Mouse (Mus musculus) heart, embryonic 13.5 days (tissue): Measurements from ENCODE around the gene Uri1. TPM values are rescaled to one million over a fixed set of nuclear protein-coding genes. Genes with fewer than 3 reads are reported as not detected.

Source experiments
- ATAC-seq: fragments of 200-750 bp; cut with Nextera tagmentation; 2 replicates; pipeline ENCODE4 v1.8.0; 2017; ENCODE audit warnings: moderate TSS enrichment; ENCODE audit not compliant: insufficient number of reproducible peaks, low FRiP score, low TSS enrichment; ENCODE audit errors: extremely low read depth
- H3K27ac ChIP-seq: fragments of 300-500 bp; sonication (generic); replicated peaks from 2 replicates; pipeline ENCODE4 v1.5.1; 2015; ENCODE audit warnings: moderate library complexity, mild to moderate bottlenecking, inconsistent platforms
- H3K27me3 ChIP-seq: fragments of 300-500 bp; sonication (generic); replicated peaks from 2 replicates; pipeline ENCODE4 v1.6.1; 2015; ENCODE audit warnings: mild to moderate bottlenecking, inconsistent platforms
- H3K36me3 ChIP-seq: fragments of 300-500 bp; sonication (generic); 2 replicates; pipeline ENCODE4 v1.6.1; 2015; ENCODE audit warnings: mild to moderate bottlenecking, inconsistent platforms
- H3K4me1 ChIP-seq: fragments of 300-500 bp; sonication (generic); 2 replicates; pipeline ENCODE4 v1.6.1; 2015; ENCODE audit warnings: inconsistent platforms
- H3K4me2 ChIP-seq: fragments of 300-500 bp; sonication (generic); 2 replicates; pipeline ENCODE4 v1.6.1; 2015; ENCODE audit warnings: inconsistent platforms, mild to moderate bottlenecking, moderate library complexity
- H3K4me3 ChIP-seq: fragments of 300-500 bp; sonication (generic); 2 replicates; pipeline ENCODE4 v1.5.1; 2015; ENCODE audit warnings: moderate library complexity, mild to moderate bottlenecking, inconsistent platforms
- H3K9ac ChIP-seq: fragments of 300-500 bp; sonication (generic); 2 replicates; pipeline ENCODE4 v1.6.1; 2015; ENCODE audit warnings: inconsistent platforms, mild to moderate bottlenecking, moderate library complexity
- H3K9me3 ChIP-seq: fragments of 300-500 bp; sonication (generic); 2 replicates; pipeline ENCODE4 v1.6.1; 2016; ENCODE audit warnings: inconsistent platforms
- WGBS: fragments of 180-500 bp; shearing (Covaris S2); methylation state at CpG from one replicate; pipeline ENCODE4 v1.1.7; 2015; ENCODE audit warnings: mixed read lengths; 5-methylcytosine and 5-hydroxymethylcytosine counted together
- polyA plus RNA-seq: library from polyadenylated mRNA; unstranded; fragments of >200 nt; fragmentation: Nextera tagmentation; extraction: Ambion mirVana; gene quantifications from 2 replicates; pipeline ENCODE4 v1.2.1, GENCODE M21; 2015

The Uri1 gene
- polyA plus RNA-seq = 30.1 and 33.9 TPM in 2 replicates

- no peak within 1 kb of the TSS for H3K9ac ChIP-seq
- no peaks in the 10 kb centered on the region for H3K36me3 ChIP-seq
- H3K4me1 ChIP-seq = no peaks in the 10 kb centered on the region
- no peak within 1 kb of the TSS for H3K27ac ChIP-seq
- no peaks in the 10 kb centered on the region for H3K9me3 ChIP-seq
- H3K27me3 ChIP-seq = no peaks in the 10 kb centered on the region
- 77% methylated on average over 8 of the region's 8 CpGs for WGBS
- ATAC-seq = no peak
- no peak within 1 kb of the TSS for H3K4me2 ChIP-seq
- H3K4me3 ChIP-seq = no peak within 1 kb of the TSS
Observed at GRCm38 (mm10) chr7:38023451-38023850, at the start of gene Uri1. TSS of gene Uri1 (minus strand) at chr7:38023551.

DNA sequence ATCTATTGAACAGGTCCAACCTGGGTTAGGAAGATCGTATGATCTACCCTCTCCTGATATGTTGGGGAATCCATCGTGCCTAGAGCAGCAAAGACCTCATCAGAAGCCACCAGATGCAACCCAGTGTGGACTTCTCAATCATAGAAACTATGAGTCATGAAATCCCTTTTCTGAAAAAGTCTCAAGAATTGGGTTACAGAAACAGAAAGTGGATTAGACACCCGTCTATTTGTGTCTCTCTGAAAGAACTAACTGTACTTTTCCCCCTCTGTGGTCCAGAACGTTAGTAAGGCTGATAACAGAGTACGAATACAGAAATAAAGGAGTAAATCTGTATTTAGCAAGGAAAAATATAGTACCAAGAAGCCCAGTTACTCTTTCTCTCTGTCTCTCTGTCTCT lies 47.7 kb upstream of the Uri1 start:
- no peaks in the 10 kb centered on the region for H3K9me3 ChIP-seq
- ATAC-seq = no peak
- H3K4me1 ChIP-seq = no peaks in the 10 kb centered on the region; the same call in 1 of the 2 replicates
- no peak overlapping the region for H3K4me2 ChIP-seq
- no peak overlapping the region for H3K9ac ChIP-seq
- H3K36me3 ChIP-seq = no peaks in the 10 kb centered on the region
- no peak overlapping the region for H3K4me3 ChIP-seq
- peaks cover 29% of the 10 kb centered on the region for H3K27me3 ChIP-seq
- WGBS = 62% methylated on average over 5 of the region's 5 CpGs
- H3K27ac ChIP-seq = no peak overlapping the region

DNA sequence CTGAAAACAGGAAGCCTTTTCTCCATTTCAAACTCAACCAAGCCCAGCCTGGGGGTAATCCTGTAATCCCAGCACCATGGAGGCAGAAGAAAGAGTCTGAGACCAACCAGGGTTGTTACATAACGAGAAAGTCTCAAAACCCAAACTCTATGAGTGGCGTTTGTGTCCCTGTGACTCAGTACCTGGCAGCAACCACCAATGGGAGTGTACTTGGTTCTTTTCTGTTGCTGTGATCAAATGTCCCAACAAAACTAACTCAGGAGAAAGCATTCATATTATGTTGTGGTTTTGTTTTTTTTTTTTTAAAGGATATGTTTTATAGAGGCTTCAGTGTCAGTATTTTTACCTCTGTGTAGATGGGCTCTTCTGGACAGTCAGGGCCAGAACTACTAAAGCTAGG lies 47.3 kb upstream of the Uri1 start:
- H3K27ac ChIP-seq = no peak overlapping the region
- WGBS = 30% methylated on average over 2 of the region's 2 CpGs
- H3K27me3 ChIP-seq = peaks cover 27% of the 10 kb centered on the region
- H3K4me2 ChIP-seq = no peak overlapping the region
- H3K36me3 ChIP-seq = no peaks in the 10 kb centered on the region
- ATAC-seq = no peak
- H3K9ac ChIP-seq = no peak overlapping the region
- H3K4me3 ChIP-seq = no peak overlapping the region
- no peaks in the 10 kb centered on the region for H3K9me3 ChIP-seq
- no peaks in the 10 kb centered on the region; the same call in 1 of the 2 replicates for H3K4me1 ChIP-seq

DNA sequence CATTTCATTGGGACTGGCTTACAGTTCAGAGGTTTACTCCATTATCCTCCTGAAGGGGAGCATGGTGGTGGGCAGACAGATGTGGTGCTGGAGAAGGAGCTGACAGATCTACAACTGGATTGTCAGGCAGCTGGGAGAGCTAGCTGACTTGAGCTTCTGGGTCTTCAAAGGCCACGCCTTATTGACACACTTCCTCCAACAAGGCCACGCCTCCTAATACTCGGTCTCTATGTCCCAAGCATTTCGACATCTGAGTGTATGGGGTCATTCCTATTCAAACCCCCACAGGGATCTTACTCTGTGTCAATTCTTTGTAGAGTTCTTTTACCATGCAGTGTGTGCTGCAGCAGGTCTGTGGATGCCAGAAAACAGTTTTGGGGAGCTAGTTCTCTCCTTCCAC lies 41.1 kb upstream of the Uri1 start:
- H3K9me3 ChIP-seq = no peaks in the 10 kb centered on the region
- H3K9ac ChIP-seq = no peak overlapping the region
- H3K4me3 ChIP-seq = no peak overlapping the region
- H3K27ac ChIP-seq = no peak overlapping the region
- 43% methylated on average over 4 of the region's 4 CpGs for WGBS
- H3K4me1 ChIP-seq = peaks cover 7% of the 10 kb centered on the region
- H3K27me3 ChIP-seq = peaks cover 5% of the 10 kb centered on the region; the same call in 1 of the 2 replicates
- ATAC-seq = no peak
- no peaks in the 10 kb centered on the region for H3K36me3 ChIP-seq
- H3K4me2 ChIP-seq = no peak overlapping the region

DNA sequence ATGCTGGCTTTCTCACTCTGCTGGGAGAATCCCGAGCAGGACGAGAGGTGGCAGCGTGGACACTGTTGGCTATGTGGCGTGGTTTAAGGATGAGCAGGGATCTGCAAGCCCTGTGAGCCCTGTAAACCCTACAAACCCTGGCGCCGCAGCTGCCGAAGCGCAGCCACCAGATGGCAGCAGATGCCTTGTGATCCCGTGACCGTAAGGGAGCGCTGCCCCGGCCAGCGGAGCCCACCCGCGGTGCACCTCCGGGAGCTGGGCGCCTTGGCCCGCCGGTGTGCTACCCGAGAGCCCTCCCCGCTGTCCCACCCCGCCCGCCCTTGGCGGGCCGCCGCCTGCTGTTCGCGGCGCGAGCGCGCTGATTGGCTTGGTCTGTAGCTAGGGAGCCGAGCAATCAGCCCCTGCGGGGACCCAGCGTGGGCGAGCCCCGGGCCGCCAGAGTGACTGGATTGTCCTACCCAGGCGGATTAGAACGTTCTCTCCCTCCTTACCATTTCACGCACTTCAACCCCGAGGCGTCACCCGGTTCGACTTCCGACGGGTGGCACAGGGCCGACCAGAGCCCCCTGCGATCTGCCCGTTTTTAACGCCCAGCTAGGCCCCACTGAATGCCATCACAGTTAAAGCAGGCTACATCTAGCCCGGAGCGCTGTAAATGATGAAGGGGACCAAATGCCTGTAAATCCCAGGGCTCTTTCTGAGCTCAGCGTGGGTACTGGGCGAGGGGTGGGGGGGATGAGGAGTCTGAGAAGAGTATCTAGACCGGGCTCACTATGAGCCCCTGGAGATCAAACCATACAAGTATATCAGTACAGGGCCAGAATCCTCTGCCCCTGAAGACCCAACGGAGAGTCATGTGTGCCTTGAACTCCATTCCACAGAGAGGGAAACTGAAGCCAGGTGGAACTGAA lies 38.0 kb upstream of the Uri1 start:
- no peak overlapping the region; the same call in 1 of the 2 replicates for H3K27ac ChIP-seq

GRCm38 (mm10) chr7:38059636-38060330 lies 36.4 kb upstream of the Uri1 start:
- Histone ChIP-seq H3K9ac (0 out of 2 replicates have a peak overlapping the region, but pooled peaks have one; percentile 42), H3K27me3 (peaks cover 4% of the 10 kb centered on the region; the same call in 1 of the 2 replicates), H3K4me1 (peaks cover 15% of the 10 kb centered on the region), H3K4me2 (no peak overlapping the region), H3K4me3 (no peak overlapping the region), H3K9me3 (no peaks in the 10 kb centered on the region), H3K36me3 (no peaks in the 10 kb centered on the region), H3K27ac (no peak overlapping the region)
- no peak for ATAC-seq
- WGBS = 65% methylated on average over 8 of the region's 8 CpGs

More for the DNA sequence above, 38.0 kb upstream of the Uri1 start:
- Histone ChIP-seq H3K9me3 (no peaks in the 10 kb centered on the region), H3K36me3 (no peaks in the 10 kb centered on the region), H3K27me3 (peaks cover 4% of the 10 kb centered on the region; the same call in 1 of the 2 replicates), H3K4me2 (peak overlapping the region; percentile 89), H3K4me1 (peaks cover 15% of the 10 kb centered on the region), H3K9ac (peak overlapping the region; percentile 84), H3K4me3 (peak overlapping the region; percentile 61)
- ATAC-seq = peak; percentile 78; the same call in 1 of the 2 replicates
- 1% methylated on average over 57 of the region's 57 CpGs for WGBS

DNA sequence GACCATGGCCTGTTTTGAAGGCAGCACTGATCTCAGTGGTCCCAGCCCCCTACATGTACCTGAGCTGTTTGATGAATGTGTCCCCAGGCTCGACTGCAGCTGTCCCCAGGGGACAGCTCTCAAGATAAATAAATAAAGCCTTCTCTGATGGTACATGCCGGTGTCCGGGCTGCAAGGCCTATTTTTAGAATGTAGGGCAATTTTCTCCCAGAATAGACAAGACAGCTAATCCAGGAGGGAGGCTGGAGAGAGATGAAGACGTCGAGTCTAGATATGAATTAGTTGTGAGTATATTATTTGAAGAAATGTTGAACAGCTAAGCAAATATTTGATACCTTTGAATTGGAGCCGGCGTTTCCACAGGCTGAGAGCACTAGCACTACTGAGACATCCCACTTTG lies 35.7 kb upstream of the Uri1 start:
- H3K4me3 ChIP-seq = no peak overlapping the region
- ATAC-seq = no peak
- H3K9me3 ChIP-seq = peaks cover 1% of the 10 kb centered on the region; the same call in 1 of the 2 replicates
- 0 out of 2 replicates have a peak overlapping the region, but pooled peaks have one; percentile 42 for H3K9ac ChIP-seq
- 27% methylated on average over 7 of the region's 7 CpGs for WGBS
- no peaks in the 10 kb centered on the region for H3K36me3 ChIP-seq
- H3K27ac ChIP-seq = no peak overlapping the region
- no peak overlapping the region for H3K4me2 ChIP-seq
- peaks cover 15% of the 10 kb centered on the region for H3K4me1 ChIP-seq
- H3K27me3 ChIP-seq = peaks cover 4% of the 10 kb centered on the region; the same call in 1 of the 2 replicates

- no peaks in the 10 kb centered on the region for H3K36me3 ChIP-seq
- H3K9ac ChIP-seq = no peak overlapping the region
- H3K27ac ChIP-seq = no peak overlapping the region
- H3K27me3 ChIP-seq = peaks cover 4% of the 10 kb centered on the region; the same call in 1 of the 2 replicates
- H3K9me3 ChIP-seq = peaks cover 2% of the 10 kb centered on the region; the same call in 1 of the 2 replicates
- no peak for ATAC-seq
- no peak overlapping the region for H3K4me2 ChIP-seq
- H3K4me3 ChIP-seq = no peak overlapping the region
- H3K4me1 ChIP-seq = peaks cover 13% of the 10 kb centered on the region
- WGBS = 74% methylated on average over 2 of the region's 2 CpGs
Observed at GRCm38 (mm10) chr7:38055996-38056395, 32.6 kb upstream of the Uri1 start.

DNA sequence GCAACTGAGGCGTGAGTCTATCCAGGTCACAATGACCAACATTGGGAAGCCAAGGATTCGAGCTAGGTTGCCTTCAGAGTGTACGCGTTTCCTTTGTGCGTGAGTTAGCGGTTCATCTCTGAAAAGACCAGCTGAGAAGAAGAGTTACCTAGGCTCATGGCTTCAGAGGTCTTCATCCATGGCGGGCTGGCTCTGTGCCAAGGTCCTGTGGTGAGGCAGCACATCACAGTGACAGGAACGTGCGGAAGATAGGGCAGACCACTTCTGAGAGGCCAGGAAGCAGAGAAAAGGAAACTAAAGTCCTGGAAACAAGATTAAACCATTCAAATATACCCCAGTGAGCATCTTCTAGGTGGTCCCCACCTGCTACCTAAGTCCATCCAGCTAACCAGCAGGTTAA lies 30.9 kb upstream of the Uri1 start:
- Histone ChIP-seq H3K9me3 (peaks cover 2% of the 10 kb centered on the region; the same call in 1 of the 2 replicates), H3K27me3 (no peaks in the 10 kb centered on the region), H3K36me3 (no peaks in the 10 kb centered on the region), H3K9ac (no peak overlapping the region), H3K27ac (no peak overlapping the region), H3K4me1 (peaks cover 7% of the 10 kb centered on the region), H3K4me3 (no peak overlapping the region), H3K4me2 (no peak overlapping the region)
- WGBS = 80% methylated on average over 9 of the region's 9 CpGs
- ATAC-seq = no peak

DNA sequence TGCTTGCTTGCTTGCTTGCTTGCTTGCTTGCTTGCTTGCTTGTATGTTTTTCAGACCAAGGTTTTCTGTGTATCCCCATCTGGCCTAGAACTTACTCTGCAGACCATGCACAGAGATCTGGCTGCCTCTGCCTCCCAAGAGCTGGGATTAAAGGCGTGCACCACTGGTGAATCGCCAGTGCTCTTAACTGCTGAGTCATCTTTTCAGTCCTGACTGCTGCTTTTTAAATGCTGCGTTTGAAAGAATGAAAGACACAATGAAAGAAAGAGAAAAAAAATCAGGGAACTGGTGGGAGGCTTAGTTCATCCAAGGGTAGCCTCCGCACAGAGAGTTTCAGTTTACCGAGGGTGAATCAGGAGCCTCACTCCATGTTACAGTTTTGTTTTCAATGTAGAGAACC lies 23.9 kb upstream of the Uri1 start:
- Histone ChIP-seq H3K4me3 (no peak overlapping the region), H3K9me3 (no peaks in the 10 kb centered on the region), H3K36me3 (no peaks in the 10 kb centered on the region), H3K27me3 (no peaks in the 10 kb centered on the region), H3K9ac (no peak overlapping the region), H3K27ac (no peak overlapping the region), H3K4me1 (no peaks in the 10 kb centered on the region), H3K4me2 (no peak overlapping the region)
- ATAC-seq = no peak
- 69% methylated on average over 5 of the region's 5 CpGs for WGBS

- Histone ChIP-seq H3K27ac (no peak overlapping the region), H3K27me3 (no peaks in the 10 kb centered on the region), H3K4me1 (no peaks in the 10 kb centered on the region), H3K4me3 (no peak overlapping the region), H3K4me2 (no peak overlapping the region), H3K9ac (no peak overlapping the region), H3K9me3 (no peaks in the 10 kb centered on the region), H3K36me3 (no peaks in the 10 kb centered on the region)
- WGBS = 68% methylated on average over 3 of the region's 3 CpGs
- ATAC-seq = no peak
Observed at GRCm38 (mm10) chr7:38041244-38041643, 17.9 kb upstream of the Uri1 start.
